Mouse (Mus musculus) lung, adult 2 months (tissue): ENCODE measurements around the gene Fgfrl1.
A peak's percentile ranks its signal among the peaks of the same experiment; 100 is the strongest.

Source experiments
- CTCF ChIP-seq: fragments of 200-500 bp; IDR thresholded peaks from 2 replicates; pipeline ENCODE4 v1.5.1; 2011; ENCODE audit warnings: mild to moderate bottlenecking, low read length, control low read depth; ENCODE audit not compliant: insufficient read depth
- POLR2A ChIP-seq: fragments of 200-500 bp; IDR thresholded peaks from 2 replicates; pipeline ENCODE4 v1.6.1; 2011; ENCODE audit warnings: low read depth, mild to moderate bottlenecking, control low read depth, low read length, borderline replicate concordance; ENCODE audit errors: extremely low read depth

GRCm38 (mm10) chr5:108668977-108669936, 22.9 kb upstream of the Fgfrl1 start, which contains the start of gene Dgkq:
- TF ChIP-seq CTCF (no peak; the same call in 1 of the 2 replicates), POLR2A (peak; percentile 83)
